Comparison of ENCODE assay signal across 10 mouse cellular contexts in the genomic region with DNA sequence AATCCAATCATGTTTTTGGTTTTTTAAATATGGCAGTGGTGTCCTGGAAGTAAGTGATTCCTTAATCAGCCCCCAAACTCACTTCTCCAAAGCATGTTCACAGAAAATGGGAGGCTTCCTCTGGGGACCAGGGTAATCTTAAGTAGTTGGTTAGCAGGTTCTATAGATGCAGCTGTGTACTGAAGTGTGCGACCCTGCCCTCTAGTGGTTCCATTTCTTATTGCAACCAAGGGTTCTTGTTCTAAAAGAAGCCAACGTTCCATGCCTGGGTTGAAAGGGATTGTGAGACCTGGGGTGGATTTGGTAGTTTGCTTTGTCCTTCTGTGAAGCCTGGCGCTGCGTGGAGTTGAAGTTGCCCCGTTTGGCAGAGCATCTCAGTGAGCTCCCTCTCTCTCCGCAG. TPM values are rescaled to one million over a fixed set of nuclear protein-coding genes. Genes with fewer than 3 reads are reported as not detected.
DNase-seq lines count a peak whose midpoint lies in the region; ATAC-seq and TF ChIP-seq lines count a peak whose summit lies in the region.
"Had no signal": no experiment of that assay in that cellular context is flagged by ENCODE, and none has a peak within 500 bp of the region (broad histone marks: within the 10 kb centered on the region; RNA-seq: fewer than 3 reads in every experiment).

No protein-coding gene starts in this region.

- no peak for ATAC-seq in heart, embryonic 12.5 days (ENCODE audit: insufficient number of reproducible peaks, low FRiP score)
- ATAC-seq in megakaryocyte, adult 5-6 weeks (ENCODE audit: poor library complexity, severe bottlenecking), result peak; percentile 66

- intact Hi-C loops in gastrocnemius, postnatal 14 days (cut with DNase I; ENCODE audit: low total_unique reads), result loop anchor here (10.0 kb wide), 1 partner anchor 150 kb away; the partner anchor contains the start of gene Gfap

- no peak overlapping the region for H3K4me2 ChIP-seq in heart, embryonic 12.5 days
- H3K4me2 ChIP-seq: embryonic facial prominence, embryonic 13.5 days; neural tube, embryonic 13.5 days had no signal

- H3K27me3 ChIP-seq in heart, embryonic 12.5 days (replicated peaks), result no peaks in the 10 kb centered on the region
- H3K27me3 ChIP-seq: embryonic facial prominence, embryonic 13.5 days; neural tube, embryonic 13.5 days had no signal

- no peak overlapping the region for H3K4me3 ChIP-seq in heart, embryonic 12.5 days
- H3K4me3 ChIP-seq in ES-E14 (ENCODE audit: insufficient read depth in 1 of 2, low read depth in 1 of 2, low read length in 2 of 2, poor library complexity in 1 of 2, severe bottlenecking in 1 of 2), result no peak overlapping the region
- H3K4me3 ChIP-seq: embryonic facial prominence, embryonic 13.5 days; neural tube, embryonic 13.5 days had no signal

- no peaks in the 10 kb centered on the region for H3K9me3 ChIP-seq in heart, embryonic 12.5 days (replicated peaks)
- no peaks in the 10 kb centered on the region for H3K9me3 ChIP-seq in ES-E14 (ENCODE audit: control insufficient read depth, insufficient read depth, low read depth, low read length)
- H3K9me3 ChIP-seq: embryonic facial prominence, embryonic 13.5 days; neural tube, embryonic 13.5 days had no signal

- H3K27ac ChIP-seq in heart, embryonic 12.5 days (ENCODE audit: poor library complexity, severe bottlenecking), result no peak overlapping the region
- no peak overlapping the region for H3K27ac ChIP-seq in ES-E14 (ENCODE audit: insufficient read depth, low read depth, low read length, poor library complexity, severe bottlenecking)
- H3K27ac ChIP-seq: embryonic facial prominence, embryonic 13.5 days; neural tube, embryonic 13.5 days had no signal

- no peak overlapping the region for H3K9ac ChIP-seq in heart, embryonic 12.5 days
- H3K9ac ChIP-seq in ES-E14 (ENCODE audit: insufficient read depth, low read depth, low read length, poor library complexity, severe bottlenecking), result no peak overlapping the region
- H3K9ac ChIP-seq: embryonic facial prominence, embryonic 13.5 days; neural tube, embryonic 13.5 days had no signal

- H3K36me3 ChIP-seq in heart, embryonic 12.5 days, result peaks cover 82% of the 10 kb centered on the region
- H3K36me3 ChIP-seq in ES-E14 (ENCODE audit: control insufficient read depth, insufficient read depth, low read length, poor library complexity, severe bottlenecking), result peaks cover 66% of the 10 kb centered on the region

- WGBS in heart, embryonic 12.5 days, result 50% methylated on average over 6 of the region's 6 CpGs

- H3K4me1 ChIP-seq in heart, embryonic 12.5 days (replicated peaks), result peaks cover 38% of the 10 kb centered on the region
- H3K4me1 ChIP-seq in ES-E14 (ENCODE audit: control insufficient read depth in 2 of 2, insufficient read depth in 2 of 2, low read length in 2 of 2, poor library complexity in 1 of 2), result no peaks in the 10 kb centered on the region; a peak in 1 of 4 replicates
- H3K4me1 ChIP-seq: embryonic facial prominence, embryonic 13.5 days; neural tube, embryonic 13.5 days had no signal

- peak; percentile 95 for DNase-seq in heart, adult 11 months
- peak; percentile 80 for DNase-seq in ES-E14 (ENCODE audit: low read depth, low spot score)
- peak; percentile 70 for DNase-seq in cerebellum, adult 9-11 months
- DNase-seq in gastrocnemius, postnatal 14 days, result peak; percentile 60
- peak; percentile 77 for DNase-seq in layer of hippocampus, adult 9-11 months
- peak; percentile 62 to 82 for DNase-seq in spleen, postnatal 10 days (ENCODE audit: low spot score in 2 of 2)

- in situ Hi-C loops in ES-E14 (cut with MboI; ENCODE audit: low sequenced_read_pairs in 2 of 2, unreplicated experiment in 2 of 2), result no loop called here

TF ChIP-seq in ES-E14, 5 proteins besides CTCF, POLR2A, EP300 and RAD21:
- no peak for TF ChIP-seq ZC3H11A (IDR thresholded peaks at IDR 0.05; ENCODE audit: borderline replicate concordance, low read depth, low read length)

RNA-seq across cellular contexts. Expression of gene Dcakd, which starts 26.7 kb away (rescaled TPM):
- 94.1 and 95.2 TPM in 2 replicates for polyA plus RNA-seq in heart, embryonic 12.5 days (2016; fragmentation: Nextera tagmentation; extraction: Ambion mirVana)
- total RNA-seq in ES-E14 (2012; rRNA removed), result 32.1 and 43.7 TPM in 2 replicates
- 10 to 100 TPM; 22.8 to 30.0 TPM for total RNA-seq in gastrocnemius, postnatal 14 days (2021)
- 20.5 and 20.7 TPM in 2 replicates for total RNA-seq in megakaryocyte, adult 5-6 weeks (2015)
- 6.8 and 9.3 TPM in 2 replicates for total RNA-seq in megakaryocyte, adult 5-6 weeks (2017)

RNA-seq across cellular contexts. Expression of gene Nmt1, which starts 26.8 kb away (rescaled TPM):
- polyA plus RNA-seq in heart, embryonic 12.5 days (2016; fragmentation: Nextera tagmentation; extraction: Ambion mirVana), result 46.9 and 50.4 TPM in 2 replicates
- total RNA-seq in ES-E14 (2012; rRNA removed), result 57.1 and 61.0 TPM in 2 replicates
- 10 to 100 TPM; 42.8 to 44.0 TPM for total RNA-seq in gastrocnemius, postnatal 14 days (2021)
- total RNA-seq in megakaryocyte, adult 5-6 weeks (2015), result 41.5 and 41.7 TPM in 2 replicates
- 35.0 and 40.9 TPM in 2 replicates for total RNA-seq in megakaryocyte, adult 5-6 weeks (2017)

RNA-seq across cellular contexts. Expression of gene Plcd3, which starts 46.7 kb away (rescaled TPM):
- 5.8 and 6.6 TPM in 2 replicates for polyA plus RNA-seq in heart, embryonic 12.5 days (2016; fragmentation: Nextera tagmentation; extraction: Ambion mirVana)
- total RNA-seq in ES-E14 (2012; rRNA removed), result 8.0 and 13.2 TPM in 2 replicates
- total RNA-seq in gastrocnemius, postnatal 14 days (2021), result 1 to 10 TPM; 4.5 TPM
- not detected in 2 replicates for total RNA-seq in megakaryocyte, adult 5-6 weeks (2015)
- not detected in 2 replicates for total RNA-seq in megakaryocyte, adult 5-6 weeks (2017)

RNA-seq across cellular contexts. Expression of gene Acbd4, which starts 46.7 kb away (rescaled TPM):
- polyA plus RNA-seq in heart, embryonic 12.5 days (2016; fragmentation: Nextera tagmentation; extraction: Ambion mirVana), result 13.5 and 13.8 TPM in 2 replicates
- 14.0 and 19.7 TPM in 2 replicates for total RNA-seq in ES-E14 (2012; rRNA removed)
- total RNA-seq in gastrocnemius, postnatal 14 days (2021), result 10 to 100 TPM; 30.0 to 35.7 TPM
- 3.2 and 6.2 TPM in 2 replicates for total RNA-seq in megakaryocyte, adult 5-6 weeks (2015)
- 9.3 and 9.4 TPM in 2 replicates for total RNA-seq in megakaryocyte, adult 5-6 weeks (2017)
